Mouse (Mus musculus): ENCODE measurements around the gene Ntrk2.

Gene Ntrk2

GRCm38 (mm10) chr13:58968168-58968567 lies 161.8 kb downstream of the Ntrk2 start:
- DNase-seq, result peak; percentile 87 to 91

- no peak for DNase-seq
Observed at GRCm38 (mm10) chr13:58971449-58971903, 165.1 kb downstream of the Ntrk2 start.

GRCm38 (mm10) chr13:58972511-58972910 lies 166.1 kb downstream of the Ntrk2 start:
- DNase-seq, result no peak

- no peak for DNase-seq
Observed at GRCm38 (mm10) chr13:58996447-58996846, 190.1 kb downstream of the Ntrk2 start.

GRCm38 (mm10) chr13:58997763-58998162 lies 191.4 kb downstream of the Ntrk2 start:
- no peak for DNase-seq

GRCm38 (mm10) chr13:58999373-59000053 lies 193.1 kb downstream of the Ntrk2 start:
- DNase-seq, result no peak

GRCm38 (mm10) chr13:59002943-59003806 lies 196.8 kb downstream of the Ntrk2 start:
- DNase-seq, result no peak

GRCm38 (mm10) chr13:59003807-59004173 lies 197.4 kb downstream of the Ntrk2 start:
- no peak for DNase-seq

GRCm38 (mm10) chr13:59004579-59004978 lies 198.2 kb downstream of the Ntrk2 start:
- DNase-seq, result no peak

GRCm38 (mm10) chr13:59009855-59010254 lies 203.5 kb downstream of the Ntrk2 start:
- no peak for DNase-seq

GRCm38 (mm10) chr13:59010893-59011529 lies 204.6 kb downstream of the Ntrk2 start:
- DNase-seq, result peak; percentile 47 to 55

- DNase-seq, result peak; percentile 78 to 84
Observed at GRCm38 (mm10) chr13:59011530-59011903, 205.1 kb downstream of the Ntrk2 start.

GRCm38 (mm10) chr13:59015360-59015759 lies 209.0 kb downstream of the Ntrk2 start:
- no peak for DNase-seq

- DNase-seq, result no peak
Observed at GRCm38 (mm10) chr13:59017121-59017520, 210.8 kb downstream of the Ntrk2 start.

GRCm38 (mm10) chr13:59022251-59023042 lies 216.1 kb downstream of the Ntrk2 start:
- peak; percentile 42 to 47 for DNase-seq

GRCm38 (mm10) chr13:59025653-59026052 lies 219.3 kb downstream of the Ntrk2 start:
- no peak for DNase-seq

- DNase-seq, result peak; percentile 33 to 53
Observed at GRCm38 (mm10) chr13:59027436-59027835, 221.1 kb downstream of the Ntrk2 start.

GRCm38 (mm10) chr13:59028546-59028945 lies 222.2 kb downstream of the Ntrk2 start:
- DNase-seq, result no peak

- DNase-seq, result no peak
Observed at GRCm38 (mm10) chr13:59030574-59030973, 224.2 kb downstream of the Ntrk2 start.

GRCm38 (mm10) chr13:59040156-59040915 lies 234.0 kb downstream of the Ntrk2 start:
- no peak for DNase-seq

GRCm38 (mm10) chr13:59041013-59041764 lies 234.8 kb downstream of the Ntrk2 start:
- DNase-seq, result peak in 1 of 2 experiments; percentile 49

All from cerebellum, postnatal 25 days (tissue).